Mouse (Mus musculus): ENCODE measurements around the gene Aspscr1. TPM values are rescaled to one million over a fixed set of nuclear protein-coding genes. Genes with fewer than 3 reads are reported as not detected.

Gene Aspscr1
- polyA plus RNA-seq, 1 experiment from 2014 or later = 97.1 TPM

- Histone ChIP-seq H3K4me3 (ENCODE audit: low read depth, low read length) (no peak overlapping the region), H3K36me3 (ENCODE audit: control insufficient read depth, insufficient read depth, low read length) (peaks cover 15% of the 10 kb centered on the region), H3K4me1 (replicated peaks; ENCODE audit: control insufficient read depth, insufficient read depth, low read length) (no peaks in the 10 kb centered on the region), H3K9me3 (ENCODE audit: control insufficient read depth, low read length) (no peaks in the 10 kb centered on the region), H3K4me2 (no peak overlapping the region), H3K27ac (ENCODE audit: low read depth, low read length) (no peak overlapping the region), H3K9ac (ENCODE audit: low read depth, low read length) (no peak overlapping the region), H3K27me3 (replicated peaks; ENCODE audit: control insufficient read depth, insufficient read depth, low read length) (no peaks in the 10 kb centered on the region)
- WGBS = 90% methylated on average over 2 of the region's 2 CpGs
- ATAC-seq (replicated peaks; ENCODE audit: low FRiP score) (no peak), DNase-seq (ENCODE audit: low spot score) (no peak)
These were observed 11.9 kb downstream of the Aspscr1 start for GRCm38 (mm10) chr11:120684660-120685059.

- ATAC-seq (replicated peaks; ENCODE audit: low FRiP score) = no peak
- Histone ChIP-seq H3K9me3 (ENCODE audit: control insufficient read depth, low read length) (no peaks in the 10 kb centered on the region), H3K27ac (ENCODE audit: low read depth, low read length) (no peak overlapping the region), H3K27me3 (replicated peaks; ENCODE audit: control insufficient read depth, insufficient read depth, low read length) (no peaks in the 10 kb centered on the region), H3K9ac (ENCODE audit: low read depth, low read length) (no peak overlapping the region), H3K4me1 (replicated peaks; ENCODE audit: control insufficient read depth, insufficient read depth, low read length) (no peaks in the 10 kb centered on the region), H3K36me3 (ENCODE audit: control insufficient read depth, insufficient read depth, low read length) (peaks cover 11% of the 10 kb centered on the region; the same call in 1 of the 2 replicates), H3K4me3 (ENCODE audit: low read depth, low read length) (no peak overlapping the region), H3K4me2 (no peak overlapping the region)
- no peak for DNase-seq (ENCODE audit: low spot score)
- WGBS = 88% methylated on average over 20 of the region's 20 CpGs
These were observed 14.0 kb downstream of the Aspscr1 start for GRCm38 (mm10) chr11:120686650-120687272.

- Histone ChIP-seq H3K4me3 (ENCODE audit: low read depth, low read length) (no peak overlapping the region), H3K27ac (ENCODE audit: low read depth, low read length) (no peak overlapping the region), H3K27me3 (replicated peaks; ENCODE audit: control insufficient read depth, insufficient read depth, low read length) (no peaks in the 10 kb centered on the region), H3K4me2 (no peak overlapping the region), H3K9ac (ENCODE audit: low read depth, low read length) (no peak overlapping the region), H3K9me3 (ENCODE audit: control insufficient read depth, low read length) (no peaks in the 10 kb centered on the region), H3K4me1 (replicated peaks; ENCODE audit: control insufficient read depth, insufficient read depth, low read length) (no peaks in the 10 kb centered on the region), H3K36me3 (ENCODE audit: control insufficient read depth, insufficient read depth, low read length) (peaks cover 11% of the 10 kb centered on the region; the same call in 1 of the 2 replicates)
- 66% methylated on average over 3 of the region's 3 CpGs for WGBS
- DNase-seq (ENCODE audit: low spot score) = no peak
- ATAC-seq (replicated peaks; ENCODE audit: low FRiP score) = no peak
These were observed 16.6 kb downstream of the Aspscr1 start for GRCm38 (mm10) chr11:120689365-120689764.

GRCm38 (mm10) chr11:120692471-120693011, 19.8 kb downstream of the Aspscr1 start:
- Histone ChIP-seq H3K4me3 (ENCODE audit: low read depth, low read length) (no peak overlapping the region), H3K27ac (ENCODE audit: low read depth, low read length) (no peak overlapping the region), H3K9ac (ENCODE audit: low read depth, low read length) (no peak overlapping the region), H3K9me3 (ENCODE audit: control insufficient read depth, low read length) (peaks cover 4% of the 10 kb centered on the region; the same call in 1 of the 2 replicates), H3K27me3 (replicated peaks; ENCODE audit: control insufficient read depth, insufficient read depth, low read length) (no peaks in the 10 kb centered on the region), H3K4me1 (replicated peaks; ENCODE audit: control insufficient read depth, insufficient read depth, low read length) (0 out of 2 replicates have a peak, but pooled peaks cover 3% of the 10 kb centered on the region), H3K4me2 (no peak overlapping the region), H3K36me3 (ENCODE audit: control insufficient read depth, insufficient read depth, low read length) (peaks cover 10% of the 10 kb centered on the region; the same call in 1 of the 2 replicates)
- DNase-seq (ENCODE audit: low spot score) = no peak
- no peak for ATAC-seq (replicated peaks; ENCODE audit: low FRiP score)
- WGBS = 89% methylated on average over 4 of the region's 4 CpGs

GRCm38 (mm10) chr11:120693461-120693860, 20.7 kb downstream of the Aspscr1 start:
- WGBS = 81% methylated on average over 3 of the region's 3 CpGs
- H3K4me1 ChIP-seq (replicated peaks; ENCODE audit: control insufficient read depth, insufficient read depth, low read length) = 0 out of 2 replicates have a peak, but pooled peaks cover 3% of the 10 kb centered on the region
- peaks cover 4% of the 10 kb centered on the region; the same call in 1 of the 2 replicates for H3K9me3 ChIP-seq (ENCODE audit: control insufficient read depth, low read length)
- no peak overlapping the region for H3K4me2 ChIP-seq
- no peak for ATAC-seq (replicated peaks; ENCODE audit: low FRiP score)
- no peak overlapping the region for H3K9ac ChIP-seq (ENCODE audit: low read depth, low read length)
- no peak for DNase-seq (ENCODE audit: low spot score)
- H3K36me3 ChIP-seq (ENCODE audit: control insufficient read depth, insufficient read depth, low read length) = peaks cover 10% of the 10 kb centered on the region; the same call in 1 of the 2 replicates
- H3K27ac ChIP-seq (ENCODE audit: low read depth, low read length) = no peak overlapping the region
- H3K4me3 ChIP-seq (ENCODE audit: low read depth, low read length) = no peak overlapping the region
- no peaks in the 10 kb centered on the region for H3K27me3 ChIP-seq (replicated peaks; ENCODE audit: control insufficient read depth, insufficient read depth, low read length)

GRCm38 (mm10) chr11:120695184-120695583, 22.4 kb downstream of the Aspscr1 start:
- ATAC-seq (replicated peaks; ENCODE audit: low FRiP score) (no peak), DNase-seq (ENCODE audit: low spot score) (no peak)
- no peak overlapping the region for H3K9ac ChIP-seq (ENCODE audit: low read depth, low read length)
- H3K4me2 ChIP-seq = no peak overlapping the region
- 0 out of 2 replicates have a peak, but pooled peaks cover 3% of the 10 kb centered on the region for H3K4me1 ChIP-seq (replicated peaks; ENCODE audit: control insufficient read depth, insufficient read depth, low read length)
- no peak overlapping the region for H3K4me3 ChIP-seq (ENCODE audit: low read depth, low read length)
- H3K36me3 ChIP-seq (ENCODE audit: control insufficient read depth, insufficient read depth, low read length) = peaks cover 6% of the 10 kb centered on the region; the same call in 1 of the 2 replicates
- H3K9me3 ChIP-seq (ENCODE audit: control insufficient read depth, low read length) = peaks cover 4% of the 10 kb centered on the region; the same call in 1 of the 2 replicates
- H3K27me3 ChIP-seq (replicated peaks; ENCODE audit: control insufficient read depth, insufficient read depth, low read length) = no peaks in the 10 kb centered on the region
- WGBS = 54% methylated on average over 4 of the region's 4 CpGs
- H3K27ac ChIP-seq (ENCODE audit: low read depth, low read length) = no peak overlapping the region

- H3K27ac ChIP-seq (ENCODE audit: low read depth, low read length) = no peak overlapping the region
- H3K9ac ChIP-seq (ENCODE audit: low read depth, low read length) = no peak overlapping the region
- H3K4me1 ChIP-seq (replicated peaks; ENCODE audit: control insufficient read depth, insufficient read depth, low read length) = 0 out of 2 replicates have a peak, but pooled peaks cover 3% of the 10 kb centered on the region
- H3K27me3 ChIP-seq (replicated peaks; ENCODE audit: control insufficient read depth, insufficient read depth, low read length) = no peaks in the 10 kb centered on the region
- H3K9me3 ChIP-seq (ENCODE audit: control insufficient read depth, low read length) = peaks cover 4% of the 10 kb centered on the region; the same call in 1 of the 2 replicates
- no peak overlapping the region for H3K4me2 ChIP-seq
- H3K4me3 ChIP-seq (ENCODE audit: low read depth, low read length) = no peak overlapping the region
- WGBS = 64% methylated on average over 12 of the region's 12 CpGs
- DNase-seq (ENCODE audit: low spot score) = no peak
- H3K36me3 ChIP-seq (ENCODE audit: control insufficient read depth, insufficient read depth, low read length) = peaks cover 6% of the 10 kb centered on the region; the same call in 1 of the 2 replicates
- no peak for ATAC-seq (replicated peaks; ENCODE audit: low FRiP score)
These were observed 22.9 kb downstream of the Aspscr1 start for GRCm38 (mm10) chr11:120695641-120696040.

- Histone ChIP-seq H3K4me1 (replicated peaks; ENCODE audit: control insufficient read depth, insufficient read depth, low read length) (0 out of 2 replicates have a peak, but pooled peaks cover 3% of the 10 kb centered on the region), H3K4me2 (no peak overlapping the region), H3K27ac (ENCODE audit: low read depth, low read length) (no peak overlapping the region), H3K9ac (ENCODE audit: low read depth, low read length) (no peak overlapping the region), H3K4me3 (ENCODE audit: low read depth, low read length) (no peak overlapping the region), H3K9me3 (ENCODE audit: control insufficient read depth, low read length) (peaks cover 4% of the 10 kb centered on the region; the same call in 1 of the 2 replicates), H3K36me3 (ENCODE audit: control insufficient read depth, insufficient read depth, low read length) (peaks cover 10% of the 10 kb centered on the region; the same call in 1 of the 2 replicates), H3K27me3 (replicated peaks; ENCODE audit: control insufficient read depth, insufficient read depth, low read length) (no peaks in the 10 kb centered on the region)
- DNase-seq (ENCODE audit: low spot score) (no peak), ATAC-seq (replicated peaks; ENCODE audit: low FRiP score) (no peak)
- WGBS = 88% methylated on average over 6 of the region's 6 CpGs
These were observed 23.8 kb downstream of the Aspscr1 start for GRCm38 (mm10) chr11:120696568-120696967.

Data from liver, embryonic 11.5 days (tissue).